In the genomic region with DNA sequence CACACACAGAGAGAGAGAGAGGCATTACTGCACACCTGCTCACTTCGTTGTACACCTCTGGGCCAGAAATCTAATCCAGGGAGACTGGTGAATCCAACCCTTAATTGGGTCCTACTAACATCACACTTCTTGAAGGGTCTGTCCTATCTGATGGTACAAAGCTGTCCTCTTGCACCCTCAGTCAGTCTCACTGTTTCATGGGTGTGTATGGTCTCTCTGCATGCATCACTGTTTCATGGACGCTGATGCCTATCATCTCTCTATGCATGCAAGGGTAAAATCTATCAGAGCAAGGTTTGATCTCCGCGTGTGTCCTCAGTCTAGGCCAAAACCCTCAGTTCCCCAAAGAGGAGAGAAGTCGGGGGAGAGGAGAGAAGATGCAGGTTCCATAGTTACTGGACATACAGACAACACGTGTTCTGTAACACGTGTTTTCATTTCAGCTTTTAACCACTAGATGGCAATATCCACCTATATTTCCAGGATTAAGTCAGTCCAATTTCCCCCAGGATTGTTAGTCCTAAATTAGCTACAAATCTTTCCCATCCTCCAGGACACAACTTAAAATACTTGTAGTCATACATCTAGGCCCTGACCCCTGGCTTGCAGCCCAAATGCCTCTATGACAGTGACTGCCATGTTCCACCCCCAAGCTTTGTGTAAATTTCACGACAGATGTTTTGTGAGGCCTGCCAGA, we compare ENCODE assay signal across 9 mouse cellular contexts. TPM values are rescaled to one million over a fixed set of nuclear protein-coding genes. Genes with fewer than 3 reads are reported as not detected.
A peak's percentile ranks its signal among the peaks of the same experiment; 100 is the strongest.
DNase-seq lines count a peak whose midpoint lies in the region; ATAC-seq and TF ChIP-seq lines count a peak whose summit lies in the region.
"Had no signal": no experiment of that assay in that cellular context is flagged by ENCODE, and none has a peak within 500 bp of the region (broad histone marks: within the 10 kb centered on the region; RNA-seq: fewer than 3 reads in every experiment).

No protein-coding gene starts in this region.

- no peak for TF ChIP-seq POLR2A in small intestine, adult 2 months (IDR thresholded peaks at IDR 0.05; ENCODE audit: low read depth, low read length)

- ATAC-seq in kidney, embryonic 16.5 days (ENCODE audit: low FRiP score, low TSS enrichment): peak; percentile 49; the same call in 1 of the 2 replicates
- ATAC-seq in megakaryocyte progenitor cell, adult 5-6 weeks (replicated peaks; ENCODE audit: poor library complexity): peak; percentile 68

- H3K4me1 ChIP-seq in kidney, embryonic 16.5 days (ENCODE audit: insufficient read depth, low read length): peaks cover 8% of the 10 kb centered on the region; the same call in 1 of the 2 replicates
- 0 out of 2 replicates have a peak, but pooled peaks cover 3% of the 10 kb centered on the region for H3K4me1 ChIP-seq in small intestine, adult 2 months (ENCODE audit: control insufficient read depth, insufficient read depth, insufficient read length, low read length)

- H3K27ac ChIP-seq in left cerebral cortex, adult 2 months: no peak overlapping the region
- no peak overlapping the region for H3K27ac ChIP-seq in kidney, embryonic 16.5 days (ENCODE audit: low read length)
- no peak overlapping the region for H3K27ac ChIP-seq in small intestine, adult 2 months (ENCODE audit: insufficient read depth, low read depth, low read length)

- H3K27me3 ChIP-seq in kidney, embryonic 16.5 days (ENCODE audit: insufficient read depth, low read length): no peaks in the 10 kb centered on the region
- no peaks in the 10 kb centered on the region for H3K27me3 ChIP-seq in small intestine, adult 2 months (ENCODE audit: control insufficient read depth, insufficient read depth, low read length)

- intact Hi-C loops in left cerebral cortex, adult 2 months (cut with DNase I): loop anchor here (1.0 kb wide), 1 partner anchor 183 kb away; no protein-coding TSS in a partner anchor

- no peak for DNase-seq in left cerebral cortex, adult 2 months (ENCODE audit: extremely low spot score in 1 of 2, low spot score in 2 of 2)
- no peak for DNase-seq in left cerebral cortex, adult 18-20 months (ENCODE audit: low spot score in 2 of 2)
- peak; percentile 49 for DNase-seq in brain, embryonic 18.5 days (ENCODE audit: low read depth, low spot score)
- DNase-seq in frontal cortex, adult 2 months (ENCODE audit: extremely low spot score in 1 of 2, low spot score in 1 of 2): peak; percentile 18 to 87
- no peak for DNase-seq in T-cell, adult 2 months (ENCODE audit: low spot score)

- no peaks in the 10 kb centered on the region for H3K9me3 ChIP-seq in kidney, embryonic 16.5 days (ENCODE audit: low read length)

- no peaks in the 10 kb centered on the region for H3K36me3 ChIP-seq in kidney, embryonic 16.5 days (ENCODE audit: insufficient read depth, low read length)
- H3K36me3 ChIP-seq in small intestine, adult 2 months (ENCODE audit: control insufficient read depth, insufficient read depth, low read length): no peaks in the 10 kb centered on the region

- TF ChIP-seq CTCF in left cerebral cortex, adult 2 months (IDR thresholded peaks at IDR 0.05): peak; percentile 85
- TF ChIP-seq CTCF in small intestine, adult 2 months (IDR thresholded peaks at IDR 0.05; ENCODE audit: extremely low read depth, insufficient read length, insufficient replicate concordance, low read depth, low read length): peak; percentile 29; the same call in 1 of the 2 replicates

- 28% methylated on average over 8 of the region's 8 CpGs for WGBS in kidney, embryonic 16.5 days
- WGBS in small intestine, adult 2 months: 30% methylated on average over 8 of the region's 8 CpGs

- no peak overlapping the region for H3K4me3 ChIP-seq in left cerebral cortex, adult 2 months
- H3K4me3 ChIP-seq in kidney, embryonic 16.5 days (ENCODE audit: low read length): no peak overlapping the region
- no peak overlapping the region for H3K4me3 ChIP-seq in small intestine, adult 2 months (ENCODE audit: low read depth, low read length)
- H3K4me3 ChIP-seq: erythroblast, embryonic 14.5 days had no signal

- no peak overlapping the region for H3K9ac ChIP-seq in kidney, embryonic 16.5 days (replicated peaks; ENCODE audit: low read length)

- no peak overlapping the region for H3K4me2 ChIP-seq in kidney, embryonic 16.5 days (replicated peaks; ENCODE audit: low read depth, low read length)

RNA-seq across cellular contexts. Expression of a gene that starts 22.2 kb away (rescaled TPM):
- total RNA-seq in left cerebral cortex, adult 2 months (2021): 1 to 10 TPM; 2.6 to 5.2 TPM
- total RNA-seq in left cerebral cortex, adult 18-20 months (2021): 1 to 10 TPM; 2.7 to 2.8 TPM
- polyA plus RNA-seq in frontal cortex, adult 2 months (2012; rRNA removed): 1.8 TPM in 2 replicates
- polyA plus RNA-seq in kidney, embryonic 16.5 days (2015; fragmentation: Nextera tagmentation; extraction: Ambion mirVana): 2.2 and 3.5 TPM in 2 replicates
- 149 and 197 TPM in 2 replicates for total RNA-seq in megakaryocyte progenitor cell, adult 5-6 weeks (2015)
- 97.7 and 108 TPM in 2 replicates for total RNA-seq in megakaryocyte progenitor cell, adult 5-6 weeks (2017)
- 1.2 and 3.7 TPM in 2 replicates for polyA plus RNA-seq in small intestine, adult 2 months (2012; rRNA removed)
- polyA plus RNA-seq: erythroblast, embryonic 14.5 days had no signal

RNA-seq across cellular contexts. Expression of a gene that starts 25.9 kb away (rescaled TPM):
- total RNA-seq in left cerebral cortex, adult 2 months (2021): not detected
- not detected for total RNA-seq in left cerebral cortex, adult 18-20 months (2021)
- polyA plus RNA-seq in frontal cortex, adult 2 months (2012; rRNA removed): 0.69 and 1.00 TPM in 2 replicates
- polyA plus RNA-seq in kidney, embryonic 16.5 days (2015; fragmentation: Nextera tagmentation; extraction: Ambion mirVana): 0.37 and 0.52 TPM in 2 replicates
- 1.1 and 4.7 TPM in 2 replicates for total RNA-seq in megakaryocyte progenitor cell, adult 5-6 weeks (2015)
- 0.92 and 3.2 TPM in 2 replicates for total RNA-seq in megakaryocyte progenitor cell, adult 5-6 weeks (2017)
- polyA plus RNA-seq in small intestine, adult 2 months (2012; rRNA removed): 828 and 1,080 TPM in 2 replicates
- polyA plus RNA-seq: erythroblast, embryonic 14.5 days had no signal

RNA-seq across cellular contexts. Expression of a gene that starts 34.3 kb away (rescaled TPM):
- not detected for total RNA-seq in left cerebral cortex, adult 2 months (2021)
- not detected for total RNA-seq in left cerebral cortex, adult 18-20 months (2021)
- polyA plus RNA-seq in frontal cortex, adult 2 months (2012; rRNA removed): not detected in 2 replicates
- 0.07 TPM in 1 of 2 replicates, not detected in the other for polyA plus RNA-seq in kidney, embryonic 16.5 days (2015; fragmentation: Nextera tagmentation; extraction: Ambion mirVana)
- not detected in 2 replicates for total RNA-seq in megakaryocyte progenitor cell, adult 5-6 weeks (2015)
- total RNA-seq in megakaryocyte progenitor cell, adult 5-6 weeks (2017): not detected in 2 replicates
- not detected in 2 replicates for polyA plus RNA-seq in small intestine, adult 2 months (2012; rRNA removed)
- polyA plus RNA-seq: erythroblast, embryonic 14.5 days had no signal

RNA-seq across cellular contexts. Expression of a gene that starts 36.7 kb away (rescaled TPM):
- total RNA-seq in left cerebral cortex, adult 2 months (2021): 1 to 10 TPM; 1.4 to 1.9 TPM
- total RNA-seq in left cerebral cortex, adult 18-20 months (2021): under 1 TPM; 0.75 to 0.98 TPM
- 2.6 and 2.9 TPM in 2 replicates for polyA plus RNA-seq in frontal cortex, adult 2 months (2012; rRNA removed)
- 5.3 and 5.4 TPM in 2 replicates for polyA plus RNA-seq in kidney, embryonic 16.5 days (2015; fragmentation: Nextera tagmentation; extraction: Ambion mirVana)
- total RNA-seq in megakaryocyte progenitor cell, adult 5-6 weeks (2015): 13.6 and 25.2 TPM in 2 replicates
- total RNA-seq in megakaryocyte progenitor cell, adult 5-6 weeks (2017): 13.3 and 15.1 TPM in 2 replicates
- polyA plus RNA-seq in small intestine, adult 2 months (2012; rRNA removed): 11.0 and 32.1 TPM in 2 replicates
- polyA plus RNA-seq: erythroblast, embryonic 14.5 days had no signal

Comparison
In these comparisons a context has a peak if more than half of its experiments do, and no peak if none do; other contexts are left out.
1. DNase-seq: peak in brain, embryonic 18.5 days (single experiment) and frontal cortex, adult 2 months (2 of 2); none in left cerebral cortex, adult 2 months (0 of 2), left cerebral cortex, adult 18-20 months (0 of 2) and T-cell, adult 2 months (single experiment).
2. RNA of a gene that starts 22.2 kb away (total RNA-seq): 97.7 to 197 TPM in megakaryocyte progenitor cell, adult 5-6 weeks; 2.6 to 5.2 TPM in left cerebral cortex, adult 2 months and 2.7 to 2.8 TPM in left cerebral cortex, adult 18-20 months; every median in the first group is over 10 times any median in the second.